Mouse (Mus musculus): ENCODE data around the gene Ms4a4d. TPM values are rescaled to one million over a fixed set of nuclear protein-coding genes. Genes with fewer than 3 reads are reported as not detected.

Ms4a4d gene
- polyA plus RNA-seq, 1 experiment: 4.0 TPM

GRCm38 (mm10) chr19:11604603-11605002, 68.0 kb downstream of the Ms4a4d start, which contains the start of gene Ms4a6d:
Gene Ms4a6d (minus strand): TSS chr19:11604849.
- DNase-seq: no peak

More at GRCm38 (mm10) chr19:11604603-11605002, 68.0 kb downstream of the Ms4a4d start, which contains the start of gene Ms4a6d:
- TF ChIP-seq POLR2A (IDR thresholded peaks at IDR 0.05; ENCODE audit: control insufficient read depth, extremely low read depth, insufficient read depth, low read length, poor library complexity): no peak
- TF ChIP-seq CTCF (IDR thresholded peaks at IDR 0.05; ENCODE audit: borderline replicate concordance, control insufficient read depth, extremely low read depth, insufficient read depth, low read length, poor library complexity): no peak
- H3K4me3 ChIP-seq (ENCODE audit: control insufficient read depth, insufficient read depth, low read length): no peak within 1 kb of the TSS
- H3K27me3 ChIP-seq (ENCODE audit: control insufficient read depth, insufficient read depth, low read length): no peaks in the 10 kb centered on the region
- no peak within 1 kb of the TSS for H3K27ac ChIP-seq (ENCODE audit: control insufficient read depth, insufficient read depth, low read length)
- H3K36me3 ChIP-seq (ENCODE audit: control insufficient read depth, insufficient read depth, low read length): no peaks in the 10 kb centered on the region
- 74% methylated on average over 2 of the region's 2 CpGs for WGBS
- H3K4me1 ChIP-seq (replicated peaks; ENCODE audit: control insufficient read depth, insufficient read depth, low read length): no peaks in the 10 kb centered on the region

Other genes starting within 250 kb of the Ms4a4d start
- 0.33 and 0.74 TPM in 2 replicates for gene Ms4a14, start 222.3 kb upstream of the Ms4a4d start, polyA plus RNA-seq (2012; rRNA removed)
- gene Ms4a7, start 200.7 kb upstream of the Ms4a4d start, polyA plus RNA-seq (2012; rRNA removed): 5.8 and 10.6 TPM in 2 replicates
- gene Ms4a4a, start 161.3 kb upstream of the Ms4a4d start, polyA plus RNA-seq (2012; rRNA removed): 0.55 and 0.63 TPM in 2 replicates
- 2.4 TPM in 2 replicates for gene Ms4a4c, start 132.0 kb upstream of the Ms4a4d start, polyA plus RNA-seq (2012; rRNA removed)
- 43.9 and 57.3 TPM in 2 replicates for gene Ms4a4b, start 93.2 kb upstream of the Ms4a4d start, polyA plus RNA-seq (2012; rRNA removed)
- gene Ms4a6c, start 67.4 kb upstream of the Ms4a4d start, polyA plus RNA-seq (2012; rRNA removed): 4.5 and 6.2 TPM in 2 replicates
- gene Gm8369, start 50.9 kb upstream of the Ms4a4d start, polyA plus RNA-seq (2012; rRNA removed): 5.2 and 6.3 TPM in 2 replicates
- 41.7 and 46.9 TPM in 2 replicates for gene Ms4a6b, start 20.3 kb upstream of the Ms4a4d start, polyA plus RNA-seq (2012; rRNA removed)
- 4.2 and 9.4 TPM in 2 replicates for gene Ms4a6d, start 68.0 kb downstream of the Ms4a4d start, polyA plus RNA-seq (2012; rRNA removed)
- not detected in 2 replicates for gene Ms4a2, start 86.9 kb downstream of the Ms4a4d start, polyA plus RNA-seq (2012; rRNA removed)
- 0.59 and 0.80 TPM in 2 replicates for gene Ms4a3, start 104.0 kb downstream of the Ms4a4d start, polyA plus RNA-seq (2012; rRNA removed)
- not detected in 2 replicates for gene Oosp2, start 123.8 kb downstream of the Ms4a4d start, polyA plus RNA-seq (2012; rRNA removed)
- 0.11 and 0.84 TPM in 2 replicates for gene Oosp1, start 154.3 kb downstream of the Ms4a4d start, polyA plus RNA-seq (2012; rRNA removed)
- not detected in 2 replicates for gene Oosp3, start 160.3 kb downstream of the Ms4a4d start, polyA plus RNA-seq (2012; rRNA removed)
- 0.08 and 0.18 TPM in 2 replicates for gene Gif, start 210.8 kb downstream of the Ms4a4d start, polyA plus RNA-seq (2012; rRNA removed)
- 8.9 and 10.6 TPM in 2 replicates for gene Mrpl16, start 233.6 kb downstream of the Ms4a4d start, polyA plus RNA-seq (2012; rRNA removed)

All from thymus, adult 2 months (tissue).